Mouse (Mus musculus): Measurements from ENCODE around the gene Fli1. TPM values are rescaled to one million over a fixed set of nuclear protein-coding genes. Genes with fewer than 3 reads are reported as not detected.

Fli1 gene
- polyA plus RNA-seq, 1 experiment from 2014 or later, result 5.5 TPM

GRCm38 (mm10) chr9:32559859-32560258 lies 17.2 kb upstream of the Fli1 start:
- H3K9ac ChIP-seq (ENCODE audit: low read length), result no peak overlapping the region
- no peaks in the 10 kb centered on the region for H3K36me3 ChIP-seq (ENCODE audit: control insufficient read depth, insufficient read depth, low read length)
- DNase-seq (ENCODE audit: low spot score) (no peak), ATAC-seq (no peak)
- H3K4me3 ChIP-seq (ENCODE audit: low read depth, low read length), result no peak overlapping the region
- H3K4me2 ChIP-seq (ENCODE audit: low read length), result no peak overlapping the region
- H3K9me3 ChIP-seq (replicated peaks; ENCODE audit: control insufficient read depth, low read length), result no peaks in the 10 kb centered on the region
- WGBS, result 85% methylated on average over 8 of the region's 8 CpGs
- H3K4me1 ChIP-seq (ENCODE audit: control insufficient read depth, insufficient read depth, low read length), result no peaks in the 10 kb centered on the region
- H3K27me3 ChIP-seq (replicated peaks; ENCODE audit: control insufficient read depth, insufficient read depth, low read length), result no peaks in the 10 kb centered on the region
- H3K27ac ChIP-seq (ENCODE audit: low read depth, low read length), result no peak overlapping the region

GRCm38 (mm10) chr9:32559454-32559853 lies 16.8 kb upstream of the Fli1 start:
- Histone ChIP-seq H3K9me3 (replicated peaks; ENCODE audit: control insufficient read depth, low read length) (no peaks in the 10 kb centered on the region), H3K27ac (ENCODE audit: low read depth, low read length) (no peak overlapping the region), H3K36me3 (ENCODE audit: control insufficient read depth, insufficient read depth, low read length) (no peaks in the 10 kb centered on the region), H3K9ac (ENCODE audit: low read length) (no peak overlapping the region), H3K27me3 (replicated peaks; ENCODE audit: control insufficient read depth, insufficient read depth, low read length) (no peaks in the 10 kb centered on the region), H3K4me2 (ENCODE audit: low read length) (no peak overlapping the region), H3K4me1 (ENCODE audit: control insufficient read depth, insufficient read depth, low read length) (no peaks in the 10 kb centered on the region), H3K4me3 (ENCODE audit: low read depth, low read length) (no peak overlapping the region)
- ATAC-seq (no peak), DNase-seq (ENCODE audit: low spot score) (no peak)

- no peak overlapping the region for H3K27ac ChIP-seq (ENCODE audit: low read depth, low read length)
- no peaks in the 10 kb centered on the region for H3K9me3 ChIP-seq (replicated peaks; ENCODE audit: control insufficient read depth, low read length)
- no peak overlapping the region for H3K4me3 ChIP-seq (ENCODE audit: low read depth, low read length)
- ATAC-seq (no peak), DNase-seq (ENCODE audit: low spot score) (no peak)
- 91% methylated on average over 7 of the region's 7 CpGs for WGBS
- no peaks in the 10 kb centered on the region for H3K36me3 ChIP-seq (ENCODE audit: control insufficient read depth, insufficient read depth, low read length)
- H3K9ac ChIP-seq (ENCODE audit: low read length), result no peak overlapping the region
- no peaks in the 10 kb centered on the region for H3K4me1 ChIP-seq (ENCODE audit: control insufficient read depth, insufficient read depth, low read length)
- no peaks in the 10 kb centered on the region for H3K27me3 ChIP-seq (replicated peaks; ENCODE audit: control insufficient read depth, insufficient read depth, low read length)
- H3K4me2 ChIP-seq (ENCODE audit: low read length), result no peak overlapping the region
Measured at GRCm38 (mm10) chr9:32556313-32556712, 13.7 kb upstream of the Fli1 start.

- H3K4me1 ChIP-seq (ENCODE audit: control insufficient read depth, insufficient read depth, low read length), result no peaks in the 10 kb centered on the region
- no peak overlapping the region for H3K9ac ChIP-seq (ENCODE audit: low read length)
- no peak overlapping the region for H3K4me2 ChIP-seq (ENCODE audit: low read length)
- H3K4me3 ChIP-seq (ENCODE audit: low read depth, low read length), result no peak overlapping the region
- DNase-seq (ENCODE audit: low spot score) (no peak), ATAC-seq (no peak)
- no peaks in the 10 kb centered on the region for H3K9me3 ChIP-seq (replicated peaks; ENCODE audit: control insufficient read depth, low read length)
- no peaks in the 10 kb centered on the region for H3K27me3 ChIP-seq (replicated peaks; ENCODE audit: control insufficient read depth, insufficient read depth, low read length)
- 88% methylated on average over 3 of the region's 3 CpGs for WGBS
- H3K36me3 ChIP-seq (ENCODE audit: control insufficient read depth, insufficient read depth, low read length), result no peaks in the 10 kb centered on the region
- no peak overlapping the region for H3K27ac ChIP-seq (ENCODE audit: low read depth, low read length)
Measured at GRCm38 (mm10) chr9:32555279-32555678, 12.6 kb upstream of the Fli1 start.

- H3K27ac ChIP-seq (ENCODE audit: low read depth, low read length), result no peak overlapping the region
- H3K9me3 ChIP-seq (replicated peaks; ENCODE audit: control insufficient read depth, low read length), result no peaks in the 10 kb centered on the region
- WGBS, result 2% methylated on average over 10 of the region's 10 CpGs
- H3K4me1 ChIP-seq (ENCODE audit: control insufficient read depth, insufficient read depth, low read length), result no peaks in the 10 kb centered on the region
- peaks cover 39% of the 10 kb centered on the region for H3K27me3 ChIP-seq (replicated peaks; ENCODE audit: control insufficient read depth, insufficient read depth, low read length)
- DNase-seq (ENCODE audit: low spot score) (no peak), ATAC-seq (no peak)
- no peaks in the 10 kb centered on the region for H3K36me3 ChIP-seq (ENCODE audit: control insufficient read depth, insufficient read depth, low read length)
- H3K4me2 ChIP-seq (ENCODE audit: low read length), result no peak overlapping the region
- H3K9ac ChIP-seq (ENCODE audit: low read length), result no peak overlapping the region
- no peak overlapping the region for H3K4me3 ChIP-seq (ENCODE audit: low read depth, low read length)
Measured at GRCm38 (mm10) chr9:32550541-32550940, 7.9 kb upstream of the Fli1 start.

- no peak overlapping the region for H3K9ac ChIP-seq (ENCODE audit: low read length)
- H3K9me3 ChIP-seq (replicated peaks; ENCODE audit: control insufficient read depth, low read length), result no peaks in the 10 kb centered on the region
- peaks cover 47% of the 10 kb centered on the region for H3K27me3 ChIP-seq (replicated peaks; ENCODE audit: control insufficient read depth, insufficient read depth, low read length)
- 10% methylated on average over 6 of the region's 6 CpGs for WGBS
- no peak overlapping the region for H3K27ac ChIP-seq (ENCODE audit: low read depth, low read length)
- H3K4me1 ChIP-seq (ENCODE audit: control insufficient read depth, insufficient read depth, low read length), result no peaks in the 10 kb centered on the region
- H3K36me3 ChIP-seq (ENCODE audit: control insufficient read depth, insufficient read depth, low read length), result no peaks in the 10 kb centered on the region
- no peak for ATAC-seq
- no peak overlapping the region for H3K4me3 ChIP-seq (ENCODE audit: low read depth, low read length)
- DNase-seq (ENCODE audit: low spot score), result no peak
- H3K4me2 ChIP-seq (ENCODE audit: low read length), result no peak overlapping the region
Measured at GRCm38 (mm10) chr9:32549462-32550384, 7.1 kb upstream of the Fli1 start.

GRCm38 (mm10) chr9:32546731-32547130 lies 4.1 kb upstream of the Fli1 start:
- no peak for ATAC-seq
- H3K36me3 ChIP-seq (ENCODE audit: control insufficient read depth, insufficient read depth, low read length), result no peaks in the 10 kb centered on the region

GRCm38 (mm10) chr9:32544731-32545661 lies 2.3 kb upstream of the Fli1 start:
- no peak overlapping the region for H3K4me3 ChIP-seq (ENCODE audit: low read depth, low read length)
- WGBS, result under 1% methylated on average over 40 of the region's 40 CpGs
- no peak for DNase-seq (ENCODE audit: low spot score)
- H3K9ac ChIP-seq (ENCODE audit: low read length), result no peak overlapping the region
- ATAC-seq, result no peak
- H3K9me3 ChIP-seq (replicated peaks; ENCODE audit: control insufficient read depth, low read length), result no peaks in the 10 kb centered on the region
- no peak overlapping the region for H3K27ac ChIP-seq (ENCODE audit: low read depth, low read length)
- no peaks in the 10 kb centered on the region for H3K36me3 ChIP-seq (ENCODE audit: control insufficient read depth, insufficient read depth, low read length)
- no peak overlapping the region for H3K4me2 ChIP-seq (ENCODE audit: low read length)
- H3K27me3 ChIP-seq (replicated peaks; ENCODE audit: control insufficient read depth, insufficient read depth, low read length), result peaks cover 88% of the 10 kb centered on the region
- H3K4me1 ChIP-seq (ENCODE audit: control insufficient read depth, insufficient read depth, low read length), result peaks cover 15% of the 10 kb centered on the region

More at GRCm38 (mm10) chr9:32546731-32547130, 4.1 kb upstream of the Fli1 start:
- DNase-seq (ENCODE audit: low spot score), result no peak
- Histone ChIP-seq H3K9ac (ENCODE audit: low read length) (no peak overlapping the region), H3K27ac (ENCODE audit: low read depth, low read length) (no peak overlapping the region), H3K4me2 (ENCODE audit: low read length) (no peak overlapping the region), H3K27me3 (replicated peaks; ENCODE audit: control insufficient read depth, insufficient read depth, low read length) (peaks cover 72% of the 10 kb centered on the region), H3K9me3 (replicated peaks; ENCODE audit: control insufficient read depth, low read length) (no peaks in the 10 kb centered on the region), H3K4me3 (ENCODE audit: low read depth, low read length) (no peak overlapping the region), H3K4me1 (ENCODE audit: control insufficient read depth, insufficient read depth, low read length) (peaks cover 5% of the 10 kb centered on the region)
- 16% methylated on average over 2 of the region's 2 CpGs for WGBS

Data from forebrain, embryonic 14.5 days (tissue).